Mouse (Mus musculus) forebrain, embryonic 15.5 days (tissue): ENCODE data around the gene Wrap73. TPM values are rescaled to one million over a fixed set of nuclear protein-coding genes. Genes with fewer than 3 reads are reported as not detected.
A peak's percentile ranks its signal among the peaks of the same experiment; 100 is the strongest.

Experiments
- ATAC-seq: fragments of 200-750 bp; cut with Nextera tagmentation; replicated peaks from 2 replicates; pipeline ENCODE4 v1.8.0; 2017; ENCODE audit warnings: mild to moderate bottlenecking, moderate TSS enrichment, moderate library complexity
- H3K27ac ChIP-seq: fragments of 300-500 bp; sonication (generic); replicated peaks from 2 replicates; pipeline ENCODE4 v1.5.1; 2015; ENCODE audit warnings: mild to moderate bottlenecking, inconsistent platforms
- H3K27me3 ChIP-seq: fragments of 300-500 bp; sonication (generic); 2 replicates; pipeline ENCODE4 v1.6.1; 2015; ENCODE audit warnings: inconsistent platforms
- H3K36me3 ChIP-seq: fragments of 300-500 bp; sonication (generic); 2 replicates; pipeline ENCODE4 v1.6.1; 2015; ENCODE audit warnings: mild to moderate bottlenecking, inconsistent platforms
- H3K4me1 ChIP-seq: fragments of 300-500 bp; sonication (generic); 2 replicates; pipeline ENCODE4 v1.6.1; 2015; ENCODE audit warnings: inconsistent platforms
- H3K4me2 ChIP-seq: fragments of 300-500 bp; sonication (generic); replicated peaks from 2 replicates; pipeline ENCODE4 v1.6.1; 2015; ENCODE audit warnings: mild to moderate bottlenecking, inconsistent platforms
- H3K4me3 ChIP-seq: fragments of 300-500 bp; sonication (generic); 2 replicates; pipeline ENCODE4 v1.5.1; 2015; ENCODE audit warnings: mild to moderate bottlenecking, inconsistent platforms
- H3K9ac ChIP-seq: fragments of 300-500 bp; sonication (generic); replicated peaks from 2 replicates; pipeline ENCODE4 v1.6.1; 2015; ENCODE audit warnings: mild to moderate bottlenecking, inconsistent platforms
- H3K9me3 ChIP-seq: fragments of 300-500 bp; sonication (generic); 2 replicates; pipeline ENCODE4 v1.6.1; 2016; ENCODE audit warnings: inconsistent platforms
- WGBS: fragments of 180-500 bp; shearing (Covaris S2); methylation state at CpG from one replicate; pipeline ENCODE4 v1.1.7; 2015; ENCODE audit warnings: mixed read lengths; 5-methylcytosine and 5-hydroxymethylcytosine counted together
- polyA plus RNA-seq: library from polyadenylated mRNA; unstranded; fragments of >200 nt; fragmentation: Nextera tagmentation; extraction: Ambion mirVana; gene quantifications from 2 replicates; pipeline ENCODE4 v1.2.1, GENCODE M21; 2015

The Wrap73 gene
- polyA plus RNA-seq, 1 experiment from 2014 or later = 62.1 TPM

DNA sequence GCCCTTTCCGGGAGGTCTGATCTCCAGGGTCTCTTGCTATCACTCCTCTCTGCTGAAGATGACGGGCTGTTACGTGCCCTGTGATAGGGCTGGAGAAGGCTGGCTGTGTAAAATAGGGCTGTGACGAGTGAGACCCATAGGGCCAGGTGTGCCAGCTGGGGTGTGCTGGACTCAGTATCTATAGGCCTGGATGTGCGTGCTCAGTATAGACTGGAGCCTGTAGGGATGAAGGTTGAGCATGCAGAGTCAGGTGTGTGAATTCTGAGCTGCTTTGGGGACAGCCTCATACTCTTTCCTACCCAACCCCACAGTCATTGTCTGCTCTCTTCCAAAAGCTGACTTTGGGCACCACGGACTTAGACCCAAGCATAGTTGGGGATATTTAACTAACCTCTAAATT is 55.8 kb downstream of the Wrap73 start:
- ATAC-seq = no peak
- Histone ChIP-seq H3K4me1 (peaks cover 5% of the 10 kb centered on the region; the same call in 1 of the 2 replicates), H3K36me3 (no peaks in the 10 kb centered on the region), H3K27me3 (no peaks in the 10 kb centered on the region), H3K9ac (no peak overlapping the region), H3K9me3 (no peaks in the 10 kb centered on the region), H3K27ac (no peak overlapping the region), H3K4me3 (no peak overlapping the region), H3K4me2 (no peak overlapping the region)
- 51% methylated on average over 6 of the region's 6 CpGs for WGBS

DNA sequence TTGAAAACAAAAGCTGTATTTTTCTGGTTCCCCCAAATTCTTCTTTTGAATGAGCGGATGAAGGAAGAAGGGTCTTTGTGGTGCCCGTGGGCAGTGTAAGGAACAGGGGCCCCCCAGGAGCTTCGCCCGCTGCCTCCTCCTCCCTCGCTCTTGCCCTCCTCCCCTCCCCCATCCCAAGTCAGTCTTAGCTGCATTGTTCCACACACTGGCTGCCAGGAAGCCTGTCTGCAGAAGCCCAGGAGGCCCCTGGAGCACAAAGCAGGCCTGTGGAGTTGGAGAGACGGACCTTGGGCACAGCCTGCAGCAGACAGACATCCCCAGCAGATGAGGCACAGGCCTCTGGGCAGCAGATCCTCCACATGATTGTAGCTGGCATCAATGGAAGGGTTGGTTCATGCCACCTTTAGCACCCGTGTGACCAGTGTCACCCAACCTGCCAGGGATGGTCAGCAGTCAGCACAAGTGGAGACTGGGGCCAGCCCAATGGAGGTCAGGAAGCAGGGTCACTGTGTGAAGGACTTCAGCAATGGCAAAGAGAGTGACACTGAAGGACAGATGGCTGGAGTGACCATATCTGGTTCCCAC is 56.3 kb downstream of the Wrap73 start:
- ATAC-seq = no peak
- Histone ChIP-seq H3K9me3 (no peaks in the 10 kb centered on the region), H3K4me1 (peaks cover 5% of the 10 kb centered on the region; the same call in 1 of the 2 replicates)

DNA sequence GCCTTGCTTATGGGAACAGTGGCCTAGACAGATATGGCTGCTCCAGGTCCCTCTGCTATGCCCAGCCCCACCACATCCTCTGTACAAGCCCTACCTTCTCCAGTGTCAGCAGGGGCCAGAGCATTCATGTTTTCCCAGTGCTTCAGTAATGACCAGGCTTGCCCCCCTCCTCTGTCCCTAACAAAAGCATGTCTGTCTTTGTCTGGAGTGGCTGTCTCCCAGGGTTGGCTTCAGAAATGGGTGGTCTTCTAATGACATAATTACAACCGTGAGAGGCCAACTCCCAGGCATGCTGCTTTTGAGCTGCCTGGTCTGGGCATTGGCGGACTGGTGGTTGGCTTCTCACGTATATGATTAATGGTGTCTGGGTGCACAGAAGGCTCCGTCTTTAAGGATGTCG is 59.3 kb downstream of the Wrap73 start:
- H3K4me2 ChIP-seq = no peak overlapping the region
- peaks cover 5% of the 10 kb centered on the region; the same call in 1 of the 2 replicates for H3K4me1 ChIP-seq
- no peaks in the 10 kb centered on the region for H3K36me3 ChIP-seq
- no peak overlapping the region for H3K27ac ChIP-seq
- no peaks in the 10 kb centered on the region for H3K9me3 ChIP-seq
- WGBS = 51% methylated on average over 5 of the region's 5 CpGs
- ATAC-seq = no peak
- H3K9ac ChIP-seq = no peak overlapping the region
- H3K27me3 ChIP-seq = no peaks in the 10 kb centered on the region
- H3K4me3 ChIP-seq = no peak overlapping the region

More for the DNA sequence above, 56.3 kb downstream of the Wrap73 start:
- no peak overlapping the region for H3K4me2 ChIP-seq
- no peak overlapping the region for H3K4me3 ChIP-seq
- 12% methylated on average over 7 of the region's 7 CpGs for WGBS
- no peak overlapping the region for H3K9ac ChIP-seq
- no peaks in the 10 kb centered on the region for H3K36me3 ChIP-seq
- H3K27me3 ChIP-seq = no peaks in the 10 kb centered on the region
- no peak overlapping the region for H3K27ac ChIP-seq

DNA sequence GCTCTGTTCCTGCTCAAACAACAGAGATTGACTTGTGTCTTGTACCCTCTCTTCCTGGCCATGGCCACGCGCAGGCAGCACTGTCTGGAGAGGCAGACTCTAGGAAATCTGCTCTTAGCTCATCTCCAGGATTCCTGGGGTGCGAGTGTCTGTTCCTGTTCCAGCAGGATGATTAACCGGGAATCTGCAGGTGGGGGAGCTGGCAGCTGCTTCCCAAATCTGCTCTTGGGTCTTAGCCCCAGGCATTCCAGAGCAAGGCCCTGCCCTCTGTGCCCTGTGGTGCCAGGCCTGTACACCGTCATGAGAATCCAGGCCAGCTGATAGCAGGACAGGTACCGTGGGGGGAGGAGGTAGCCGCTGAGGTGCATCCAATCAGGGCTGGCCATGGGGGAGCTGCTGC is 62.4 kb downstream of the Wrap73 start:
- H3K4me3 ChIP-seq = no peak overlapping the region
- no peak overlapping the region for H3K4me2 ChIP-seq
- 79% methylated on average over 7 of the region's 7 CpGs for WGBS
- H3K9me3 ChIP-seq = no peaks in the 10 kb centered on the region
- no peak overlapping the region for H3K27ac ChIP-seq
- H3K36me3 ChIP-seq = no peaks in the 10 kb centered on the region
- no peaks in the 10 kb centered on the region for H3K4me1 ChIP-seq
- ATAC-seq = no peak
- H3K9ac ChIP-seq = no peak overlapping the region
- H3K27me3 ChIP-seq = no peaks in the 10 kb centered on the region

DNA sequence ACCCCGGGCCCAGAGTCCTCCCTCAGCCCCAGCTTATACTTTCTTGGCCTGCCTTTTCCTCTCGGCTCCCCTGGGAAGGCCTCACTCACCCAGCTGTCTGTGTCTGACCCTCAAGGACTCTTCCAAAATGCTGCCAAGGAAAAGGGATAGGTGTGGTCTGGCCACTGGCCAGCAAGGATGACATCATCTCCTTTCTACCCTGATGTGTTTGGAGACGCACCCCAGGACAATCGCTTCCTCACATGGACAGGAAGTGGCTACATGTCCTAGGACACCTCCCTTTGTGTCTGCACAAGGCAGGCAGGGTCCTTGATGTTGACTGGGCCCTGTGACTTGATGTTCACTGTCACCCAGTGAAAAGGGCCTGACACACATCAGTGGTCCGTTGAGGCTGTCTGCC is 63.2 kb downstream of the Wrap73 start:
- Histone ChIP-seq H3K4me2 (no peak overlapping the region), H3K9ac (no peak overlapping the region), H3K4me1 (no peaks in the 10 kb centered on the region), H3K27me3 (no peaks in the 10 kb centered on the region), H3K9me3 (no peaks in the 10 kb centered on the region), H3K27ac (no peak overlapping the region), H3K36me3 (no peaks in the 10 kb centered on the region), H3K4me3 (no peak overlapping the region)
- WGBS = 71% methylated on average over 5 of the region's 5 CpGs
- no peak for ATAC-seq

DNA sequence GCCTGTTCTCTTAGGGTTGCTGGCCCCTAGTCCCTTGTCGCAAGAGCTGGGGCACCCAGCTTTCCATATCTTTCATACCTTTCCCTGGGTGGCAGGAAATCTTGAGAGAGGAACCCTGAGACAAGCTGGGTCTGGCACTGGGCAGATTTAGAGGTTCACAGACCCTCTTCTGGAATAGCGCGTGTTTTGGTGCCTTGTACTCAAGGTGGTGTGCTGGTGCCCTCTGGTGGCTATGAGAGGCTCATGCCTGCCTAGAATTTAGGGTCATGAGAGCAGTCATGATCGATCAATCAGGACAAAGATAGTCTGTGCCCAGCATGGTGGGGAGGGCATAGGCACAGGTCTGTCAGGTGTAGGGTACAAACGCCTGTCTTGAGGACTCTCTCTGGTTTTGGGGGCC is 65.1 kb downstream of the Wrap73 start:
- no peak overlapping the region for H3K9ac ChIP-seq
- no peaks in the 10 kb centered on the region for H3K36me3 ChIP-seq
- no peaks in the 10 kb centered on the region for H3K9me3 ChIP-seq
- 10% methylated on average over 5 of the region's 5 CpGs for WGBS
- H3K27me3 ChIP-seq = no peaks in the 10 kb centered on the region
- H3K4me1 ChIP-seq = no peaks in the 10 kb centered on the region
- H3K27ac ChIP-seq = no peak overlapping the region
- H3K4me3 ChIP-seq = no peak overlapping the region
- no peak overlapping the region for H3K4me2 ChIP-seq
- ATAC-seq = peak; percentile 68

DNA sequence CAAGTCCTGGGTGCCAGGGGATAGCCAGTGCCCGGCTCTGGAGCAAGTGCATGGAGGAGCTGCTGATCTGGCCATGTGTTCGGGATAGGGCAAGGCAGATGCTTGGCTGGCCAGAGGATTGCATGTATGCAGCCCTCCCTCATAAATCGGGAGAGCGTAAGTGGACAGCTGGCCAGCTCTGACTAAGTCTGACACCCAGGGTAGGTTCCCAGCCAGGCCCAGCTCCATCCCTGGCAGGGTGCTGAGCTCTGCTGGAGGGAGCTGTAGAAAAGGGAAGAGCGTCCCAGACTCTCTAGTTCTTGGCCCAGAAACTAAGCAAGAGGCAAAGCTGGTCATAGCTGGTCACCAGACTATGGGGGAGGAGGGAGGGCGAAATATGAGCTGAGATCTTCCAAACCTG is 66.9 kb downstream of the Wrap73 start:
- H3K4me3 ChIP-seq = no peak overlapping the region
- no peaks in the 10 kb centered on the region for H3K9me3 ChIP-seq
- no peak overlapping the region for H3K27ac ChIP-seq
- no peaks in the 10 kb centered on the region for H3K27me3 ChIP-seq
- 0 out of 2 replicates have a peak, but pooled peaks cover 7% of the 10 kb centered on the region for H3K4me1 ChIP-seq
- 72% methylated on average over 6 of the region's 6 CpGs for WGBS
- no peak overlapping the region for H3K9ac ChIP-seq
- no peak overlapping the region for H3K4me2 ChIP-seq
- no peaks in the 10 kb centered on the region for H3K36me3 ChIP-seq
- ATAC-seq = no peak

DNA sequence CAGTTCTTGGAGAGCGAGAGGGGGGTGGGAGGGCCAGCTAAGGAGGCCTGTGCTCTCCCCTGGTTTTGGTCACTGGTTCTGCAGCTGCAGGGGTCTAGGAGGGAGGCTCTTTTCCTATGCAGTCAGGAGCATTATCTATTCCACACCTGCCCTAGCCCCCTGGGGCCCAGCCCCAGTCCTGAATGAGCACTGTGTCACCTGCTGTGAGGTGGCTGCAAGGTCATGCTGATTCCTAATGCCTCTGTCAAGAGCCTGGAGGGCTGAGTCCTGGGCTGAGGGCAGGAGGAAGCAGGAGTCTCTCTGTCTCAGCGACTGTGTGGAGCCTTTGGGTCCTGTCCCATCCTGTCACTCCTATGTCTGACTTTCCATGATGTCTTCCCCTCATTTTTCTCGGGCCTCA is 67.7 kb downstream of the Wrap73 start:
- H3K4me1 ChIP-seq = 0 out of 2 replicates have a peak, but pooled peaks cover 7% of the 10 kb centered on the region
- no peak overlapping the region for H3K4me3 ChIP-seq
- WGBS = 13% methylated on average over 3 of the region's 3 CpGs
- H3K27me3 ChIP-seq = no peaks in the 10 kb centered on the region
- no peaks in the 10 kb centered on the region for H3K36me3 ChIP-seq
- H3K9me3 ChIP-seq = no peaks in the 10 kb centered on the region
- H3K27ac ChIP-seq = no peak overlapping the region
- no peak for ATAC-seq
- no peak overlapping the region for H3K9ac ChIP-seq
- H3K4me2 ChIP-seq = no peak overlapping the region

DNA sequence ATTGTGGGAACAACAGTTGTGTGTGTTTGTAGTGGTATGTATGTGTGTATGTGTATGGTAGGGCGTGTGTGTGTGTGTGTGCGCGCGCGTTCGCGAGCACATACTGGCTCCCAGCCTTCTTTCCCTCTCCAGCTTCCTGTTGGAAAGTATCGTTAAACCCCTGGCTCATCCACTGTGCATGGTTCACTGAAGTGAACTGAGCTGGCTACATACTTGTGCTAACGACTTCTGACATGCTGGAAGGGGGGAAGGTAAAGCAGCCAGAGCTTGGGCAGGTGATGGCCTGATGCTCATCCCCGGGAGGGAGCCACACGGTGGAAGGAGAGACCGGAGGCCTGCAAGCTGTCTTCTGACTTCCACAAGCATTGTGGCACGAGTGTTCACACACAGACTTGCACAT is 69.3 kb downstream of the Wrap73 start:
- H3K9ac ChIP-seq = no peak overlapping the region
- H3K4me2 ChIP-seq = no peak overlapping the region
- H3K4me3 ChIP-seq = no peak overlapping the region
- ATAC-seq = no peak
- no peaks in the 10 kb centered on the region for H3K9me3 ChIP-seq
- 80% methylated on average over 13 of the region's 13 CpGs for WGBS
- H3K4me1 ChIP-seq = 0 out of 2 replicates have a peak, but pooled peaks cover 7% of the 10 kb centered on the region
- no peak overlapping the region for H3K27ac ChIP-seq
- H3K27me3 ChIP-seq = no peaks in the 10 kb centered on the region
- H3K36me3 ChIP-seq = no peaks in the 10 kb centered on the region

DNA sequence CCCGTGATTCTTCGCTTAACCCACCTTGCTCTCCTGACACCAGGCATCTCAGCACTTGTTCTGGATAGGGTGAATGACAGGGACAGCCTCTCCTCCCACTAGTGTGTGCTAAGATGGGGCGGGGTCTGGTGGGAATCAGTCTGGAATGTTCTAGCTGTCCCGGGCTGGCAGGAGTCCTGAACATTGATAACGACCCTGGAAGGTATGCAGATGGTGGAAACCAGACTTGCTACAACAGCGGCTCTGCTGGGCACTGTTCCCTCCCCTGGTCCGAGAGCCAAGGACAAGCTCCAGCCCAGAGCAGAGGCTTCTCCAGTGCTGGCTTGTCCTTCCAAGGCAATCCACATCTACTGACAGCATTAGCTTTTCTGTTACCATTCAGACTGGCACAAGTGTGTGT is 71.4 kb downstream of the Wrap73 start:
- H3K36me3 ChIP-seq = no peaks in the 10 kb centered on the region
- ATAC-seq = no peak
- no peak overlapping the region for H3K4me2 ChIP-seq
- no peaks in the 10 kb centered on the region for H3K9me3 ChIP-seq
- H3K27me3 ChIP-seq = no peaks in the 10 kb centered on the region
- H3K9ac ChIP-seq = no peak overlapping the region
- 64% methylated on average over 7 of the region's 7 CpGs for whole genome bisulfite sequencing
- no peak overlapping the region for H3K27ac ChIP-seq
- H3K4me1 ChIP-seq = peaks cover 7% of the 10 kb centered on the region; the same call in 1 of the 2 replicates
- no peak overlapping the region for H3K4me3 ChIP-seq

DNA sequence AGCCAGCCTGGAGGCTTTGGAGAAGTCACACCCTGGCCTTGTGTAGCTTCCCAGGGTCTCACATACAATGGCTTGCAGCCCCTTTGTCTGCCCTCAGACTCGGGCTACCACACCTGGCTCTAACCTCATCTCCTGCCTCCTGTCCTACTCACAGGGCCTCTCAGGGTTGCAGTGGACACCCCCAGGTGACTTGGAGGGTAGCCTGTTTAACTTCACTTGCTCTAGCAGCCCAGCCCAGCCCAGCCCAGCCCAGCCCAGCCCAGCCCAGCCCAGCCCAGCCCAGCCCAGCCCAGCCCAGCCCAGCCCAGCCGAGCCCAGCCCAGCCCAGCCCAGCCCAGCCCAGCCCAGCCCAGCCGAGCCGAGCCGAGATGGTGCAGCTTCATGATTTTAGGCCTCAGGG is 71.9 kb downstream of the Wrap73 start:
- H3K9me3 ChIP-seq = no peaks in the 10 kb centered on the region
- no peak overlapping the region for H3K4me3 ChIP-seq
- no peaks in the 10 kb centered on the region for H3K27me3 ChIP-seq
- no peak for ATAC-seq
- no peak overlapping the region for H3K9ac ChIP-seq
- H3K4me2 ChIP-seq = no peak overlapping the region
- 21% methylated on average over 5 of the region's 5 CpGs for WGBS
- peaks cover 7% of the 10 kb centered on the region; the same call in 1 of the 2 replicates for H3K4me1 ChIP-seq
- H3K36me3 ChIP-seq = no peaks in the 10 kb centered on the region
- no peak overlapping the region for H3K27ac ChIP-seq
